Mouse (Mus musculus): ENCODE data around the gene Rnase13.
A peak's percentile ranks its signal among the peaks of the same experiment; 100 is the strongest.

The Rnase13 gene

GRCm38 (mm10) chr14:51883527-51884030, 39.0 kb downstream of the Rnase13 start:
- DNase-seq (ENCODE audit: low read depth, low spot score), result peak; percentile 92

- DNase-seq (ENCODE audit: low read depth, low spot score), result no peak
Observed at GRCm38 (mm10) chr14:51877517-51877916, 45.1 kb downstream of the Rnase13 start.

GRCm38 (mm10) chr14:51871741-51872140, 50.8 kb downstream of the Rnase13 start:
- DNase-seq (ENCODE audit: low read depth, low spot score), result no peak

All from ZHBTc4 (cell line).